Mouse (Mus musculus) heart, postnatal 25 days (tissue): ENCODE data around the gene Mxi1. TPM values are rescaled to one million over a fixed set of nuclear protein-coding genes. Genes with fewer than 3 reads are reported as not detected.

Experiments
- DNase-seq: peaks from one replicate; pipeline ENCODE4 v3.0.0; 2022; ENCODE audit warnings: low spot score
- intact Hi-C: fragments of 180-260 bp; cut with DNase I; formaldehyde crosslinking; loops from one replicate; pipeline ENCODE4 v1.15.1; 2025
- total RNA-seq, 2 experiments: library from RNA; stranded (reverse); gene quantifications; 2 replicates each; pipeline ENCODE4 v1.2.3; 2021

Mxi1 gene
- total RNA-seq, 2 experiments from 2014 or later: 41.8 to 44.4 TPM

- intact Hi-C loops: no loop called here
These were observed 99.5 kb downstream of the Mxi1 start for GRCm38 (mm10) chr19:53409663-53410307.

DNA sequence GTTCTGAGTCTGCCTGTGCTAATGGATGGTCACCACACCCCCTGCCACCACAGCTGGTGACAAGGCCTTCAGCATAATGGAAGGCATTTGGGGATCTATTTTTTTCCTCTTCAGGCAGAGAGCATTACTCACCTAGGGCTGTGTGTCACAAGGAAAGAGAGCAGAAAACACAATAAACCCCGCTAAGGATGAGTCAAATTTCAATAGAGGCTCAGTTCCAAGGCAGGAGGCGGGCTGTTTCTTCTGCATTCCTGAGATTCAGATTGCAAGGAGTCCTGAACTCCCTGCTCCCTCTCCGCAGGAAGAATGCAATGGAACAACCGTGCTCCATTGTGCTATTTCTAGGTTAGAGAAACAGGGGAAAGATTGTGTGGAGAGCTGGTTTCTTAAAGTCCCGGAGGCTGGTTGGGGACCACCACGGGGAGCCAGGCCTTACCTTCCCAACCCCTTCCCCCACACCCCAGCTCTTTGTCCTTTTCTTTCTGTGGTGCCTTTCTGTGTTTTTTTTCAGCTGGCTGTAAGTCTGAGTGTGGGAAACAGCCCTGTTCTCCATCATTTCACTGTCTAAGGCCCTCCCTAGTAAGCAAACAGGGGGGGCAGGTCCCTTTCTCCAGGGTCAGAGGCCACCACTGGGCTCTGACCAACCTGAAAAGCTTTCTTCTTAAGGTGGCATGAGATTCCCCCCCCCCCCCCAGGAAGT is 102.0 kb downstream of the Mxi1 start:
- DNase-seq: no peak
- intact Hi-C loops: no loop called here

More at GRCm38 (mm10) chr19:53409663-53410307, 99.5 kb downstream of the Mxi1 start:
- no peak for DNase-seq

DNA sequence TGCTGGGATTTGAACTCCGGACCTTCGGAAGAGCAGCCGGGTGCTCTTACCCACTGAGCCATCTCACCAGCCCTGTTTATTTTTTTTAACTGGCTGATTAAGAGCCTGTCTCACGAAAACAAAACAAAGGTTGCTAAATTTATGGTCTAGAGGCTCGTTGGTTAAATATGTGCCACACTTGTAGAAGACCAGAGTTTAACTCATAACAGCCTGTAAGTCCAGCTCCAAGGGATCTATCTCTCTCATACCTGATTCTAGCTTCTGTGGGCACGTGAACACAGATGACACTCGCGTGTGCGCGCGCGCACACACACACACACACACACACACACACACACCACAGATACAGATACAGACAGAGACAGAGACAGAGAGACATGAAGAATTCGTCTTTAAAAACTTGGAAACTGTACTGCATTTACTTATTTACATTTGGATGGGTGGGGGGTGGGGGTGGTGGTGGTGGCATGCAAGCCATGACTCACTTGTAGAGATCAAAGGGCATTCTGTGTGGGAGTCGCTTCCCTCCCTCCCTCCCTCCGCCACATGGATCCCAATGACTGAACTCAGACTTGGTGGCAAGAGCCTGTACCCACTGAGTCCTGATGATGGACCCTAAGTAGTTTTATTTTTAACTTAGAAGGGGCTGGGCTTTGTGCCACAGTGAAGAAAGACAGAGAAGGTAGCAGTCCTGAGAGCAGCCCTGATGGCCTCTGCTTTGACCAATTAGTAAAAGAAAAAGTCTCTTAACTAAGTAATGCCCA is 103.5 kb downstream of the Mxi1 start:
- DNase-seq: no peak
- intact Hi-C loops: no loop called here

- DNase-seq: no peak
- intact Hi-C loops: no loop called here
These were observed 104.3 kb downstream of the Mxi1 start for GRCm38 (mm10) chr19:53414650-53415049.

- intact Hi-C loops: no loop called here
- no peak for DNase-seq
These were observed 104.9 kb downstream of the Mxi1 start for GRCm38 (mm10) chr19:53415198-53415597.

GRCm38 (mm10) chr19:53419834-53420233 is 109.5 kb downstream of the Mxi1 start:
- intact Hi-C loops: loop anchor here (1.0 kb wide), 1 partner anchor 159 kb away; no protein-coding TSS in a partner anchor
- DNase-seq: peak; percentile 27

GRCm38 (mm10) chr19:53420924-53421582 is 110.7 kb downstream of the Mxi1 start:
- DNase-seq: peak; percentile 70
- intact Hi-C loops: no loop called here

GRCm38 (mm10) chr19:53421583-53422188 is 111.4 kb downstream of the Mxi1 start:
- intact Hi-C loops: no loop called here
- DNase-seq: no peak

GRCm38 (mm10) chr19:53422358-53423308 is 112.3 kb downstream of the Mxi1 start:
- DNase-seq: no peak
- intact Hi-C loops: no loop called here

- intact Hi-C loops: no loop called here
- DNase-seq: no peak
These were observed 113.0 kb downstream of the Mxi1 start for GRCm38 (mm10) chr19:53423341-53423753.

GRCm38 (mm10) chr19:53423816-53424465 is 113.6 kb downstream of the Mxi1 start:
- DNase-seq: no peak

DNA sequence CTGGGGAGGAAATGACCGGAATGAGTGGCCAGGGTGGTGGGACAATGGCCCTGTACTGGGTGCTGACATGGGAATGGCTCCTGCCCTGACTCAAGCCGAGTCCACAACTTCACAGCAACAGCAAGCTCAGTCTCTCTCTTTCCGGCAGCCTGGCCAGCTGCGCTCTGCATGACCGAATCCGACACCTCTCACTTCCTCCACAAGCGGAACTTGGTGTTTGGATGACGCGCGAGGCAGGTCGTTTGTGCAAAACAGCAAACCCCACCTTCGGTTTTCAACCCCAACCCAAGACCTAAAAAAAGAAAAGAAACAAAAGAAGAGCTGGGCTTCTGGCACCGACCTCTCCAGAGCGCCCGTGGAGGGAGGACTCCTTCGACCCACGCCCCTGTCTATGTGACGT is 114.3 kb downstream of the Mxi1 start:
- peak; percentile 23 for DNase-seq
- intact Hi-C loops: no loop called here

More at GRCm38 (mm10) chr19:53423816-53424465, 113.6 kb downstream of the Mxi1 start:
- intact Hi-C loops: no loop called here

Other genes starting within 250 kb of the Mxi1 start
- 10 to 100 TPM; 50.2 to 53.3 TPM for gene Add3, start 170.1 kb upstream of the Mxi1 start, total RNA-seq
- not detected for gene Gm10197, start 61.2 kb downstream of the Mxi1 start, total RNA-seq
- gene Smndc1, start 80.1 kb downstream of the Mxi1 start, total RNA-seq: 10 to 100 TPM; 28.8 to 33.2 TPM
- gene Dusp5, start 218.6 kb downstream of the Mxi1 start, total RNA-seq: 1 to 10 TPM; 6.2 to 7.6 TPM